Mouse (Mus musculus): ENCODE results near the gene Capn8.

Gene Capn8

GRCm38 (mm10) chr1:182675346-182675745 lies 110.5 kb downstream of the Capn8 start:
- in situ Hi-C loops (cut with MboI), result no loop called here

GRCm38 (mm10) chr1:182678151-182678550 lies 113.3 kb downstream of the Capn8 start:
- in situ Hi-C loops (cut with MboI), result no loop called here

- in situ Hi-C loops (cut with MboI), result no loop called here
Measured at GRCm38 (mm10) chr1:182679169-182679568, 114.4 kb downstream of the Capn8 start.

- in situ Hi-C loops (cut with MboI), result no loop called here
Measured at GRCm38 (mm10) chr1:182679582-182679981, 114.8 kb downstream of the Capn8 start.
